Mouse (Mus musculus) left cerebral cortex, postnatal 25 days (tissue): ENCODE data around the gene Myo1h. TPM values are rescaled to one million over a fixed set of nuclear protein-coding genes. Genes with fewer than 3 reads are reported as not detected.

Source experiments
- DNase-seq, 2 experiments: peaks; one replicate each; pipeline ENCODE4 v3.0.0; 2022; ENCODE audit warnings: low spot score in 2 of 2, mixed read lengths in 1 of 2
- intact Hi-C: fragments of 180-260 bp; cut with DNase I; formaldehyde crosslinking; loops from one replicate; pipeline ENCODE4 v1.15.1; 2025
- total RNA-seq, 2 experiments: library from RNA; stranded (reverse); gene quantifications; 2 replicates each; pipeline ENCODE4 v1.2.3; 2021

Myo1h gene
- total RNA-seq = 1 to 10 TPM; 1.8 to 3.3 TPM

- no peak for DNase-seq
- intact Hi-C loops = no loop called here
Measured at GRCm38 (mm10) chr5:114288874-114289273, at the start of gene Myo1h. TSS of gene Myo1h (plus strand) at chr5:114289166.

- intact Hi-C loops = no loop called here
- DNase-seq = no peak
Measured at GRCm38 (mm10) chr5:114239737-114240136, 49.2 kb upstream of the Myo1h start.

DNA sequence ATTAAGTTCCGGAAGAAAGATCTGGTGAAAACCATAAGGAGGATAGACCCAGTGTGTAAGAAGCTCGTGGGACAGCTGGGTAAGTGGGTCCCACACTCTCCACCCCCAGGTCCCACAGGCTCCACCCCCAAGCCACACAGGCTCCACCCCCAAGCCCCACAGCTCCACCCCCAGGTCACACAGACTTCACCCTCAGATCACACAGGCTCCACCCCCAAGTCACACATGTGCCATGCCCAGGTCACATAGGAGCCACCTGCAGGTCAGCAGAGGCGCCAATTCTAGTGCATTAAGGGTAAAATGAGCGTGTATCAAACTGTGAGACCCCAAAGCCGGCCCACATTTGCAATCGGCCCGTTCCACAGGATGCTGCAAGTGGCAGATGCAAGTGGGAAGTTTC is 42.5 kb upstream of the Myo1h start:
- intact Hi-C loops = no loop called here
- DNase-seq = no peak

GRCm38 (mm10) chr5:114248174-114248589 is 40.8 kb upstream of the Myo1h start:
- intact Hi-C loops = loop anchor here (1.0 kb wide), 1 partner anchor 61 kb away; no protein-coding TSS in a partner anchor
- DNase-seq = peak; percentile 63 to 69

- intact Hi-C loops = no loop called here
- no peak for DNase-seq
Measured at GRCm38 (mm10) chr5:114259495-114259894, 29.5 kb upstream of the Myo1h start.

DNA sequence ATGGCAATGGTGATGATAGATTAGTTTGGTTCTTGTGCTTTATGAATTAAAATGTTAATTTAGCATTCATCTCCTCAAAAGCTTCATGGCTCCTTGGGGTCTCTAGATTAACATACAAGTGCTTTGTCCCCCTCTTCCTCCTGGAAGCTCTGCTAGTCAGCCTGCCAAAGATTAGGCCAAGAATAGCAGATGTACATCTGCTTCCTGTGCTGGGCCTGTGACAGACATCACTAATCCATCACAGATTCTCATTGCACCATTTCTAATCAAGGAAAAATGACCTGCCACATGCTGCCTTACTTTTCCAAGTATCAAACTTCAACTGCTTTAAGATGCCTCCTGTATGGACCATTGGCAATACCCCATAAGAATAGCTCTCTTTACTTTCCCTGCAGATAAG is 27.5 kb upstream of the Myo1h start:
- no peak for DNase-seq
- intact Hi-C loops = no loop called here

DNA sequence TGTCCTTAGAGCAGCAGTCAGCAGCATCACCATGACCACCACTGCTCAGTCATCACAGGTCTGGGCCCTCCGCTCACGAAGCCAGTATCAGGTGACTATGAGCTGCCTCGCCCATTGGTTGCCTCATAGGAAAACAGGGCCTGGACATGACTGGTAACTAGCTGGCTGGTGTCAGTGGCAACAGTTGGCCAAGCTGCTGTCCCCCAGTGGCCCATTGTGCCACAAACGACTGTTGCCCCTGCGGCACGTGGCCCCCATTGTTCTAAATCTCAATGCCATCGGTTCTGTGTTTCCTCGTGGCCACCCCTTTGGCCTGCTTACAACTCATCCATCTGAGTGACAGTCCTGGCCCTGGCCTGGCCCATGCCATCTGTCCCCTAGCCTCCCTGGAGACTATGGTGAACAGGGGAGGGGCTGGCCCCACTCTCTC is 24.9 kb upstream of the Myo1h start:
- intact Hi-C loops = no loop called here
- no peak for DNase-seq

DNA sequence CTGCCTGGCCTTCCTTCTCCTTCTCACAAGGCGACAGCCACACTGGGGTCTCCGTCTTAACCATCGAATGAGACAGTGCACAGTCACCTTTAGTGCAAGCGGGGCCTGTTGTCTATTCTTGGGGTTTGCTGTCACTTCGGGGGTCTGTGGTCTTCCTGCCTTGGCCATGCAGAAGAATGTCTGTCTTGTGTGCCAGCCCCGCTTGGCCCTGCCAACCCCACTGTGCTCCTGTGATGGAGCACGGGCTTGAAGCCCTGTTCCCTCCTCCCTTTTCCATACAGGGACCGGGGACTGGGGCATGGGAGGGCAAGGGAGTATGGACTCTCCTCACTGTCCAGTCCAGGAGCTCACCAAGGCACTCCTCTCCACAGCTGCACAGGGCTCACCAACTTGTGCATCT is 24.2 kb upstream of the Myo1h start:
- intact Hi-C loops = no loop called here
- DNase-seq = no peak

DNA sequence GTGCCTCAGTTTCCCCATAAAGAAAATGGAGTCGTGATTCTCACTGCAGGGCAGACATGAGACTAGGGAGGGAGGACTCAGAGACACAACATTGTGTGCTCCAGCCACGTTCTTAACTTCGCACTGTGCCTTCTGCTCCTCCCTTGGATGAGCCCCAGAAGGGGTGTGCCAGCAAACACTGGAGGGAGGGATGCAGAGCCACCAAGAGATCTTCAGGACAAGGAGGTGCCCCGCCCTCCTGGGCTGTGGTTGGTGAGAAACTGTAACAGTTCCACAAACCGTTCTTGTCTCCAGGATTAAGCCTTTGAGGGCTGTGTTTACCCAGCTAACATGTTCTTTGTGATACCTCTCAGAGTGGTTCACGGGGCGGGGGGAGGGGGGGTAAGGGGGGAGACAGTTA is 20.3 kb upstream of the Myo1h start:
- DNase-seq = no peak
- intact Hi-C loops = no loop called here

DNA sequence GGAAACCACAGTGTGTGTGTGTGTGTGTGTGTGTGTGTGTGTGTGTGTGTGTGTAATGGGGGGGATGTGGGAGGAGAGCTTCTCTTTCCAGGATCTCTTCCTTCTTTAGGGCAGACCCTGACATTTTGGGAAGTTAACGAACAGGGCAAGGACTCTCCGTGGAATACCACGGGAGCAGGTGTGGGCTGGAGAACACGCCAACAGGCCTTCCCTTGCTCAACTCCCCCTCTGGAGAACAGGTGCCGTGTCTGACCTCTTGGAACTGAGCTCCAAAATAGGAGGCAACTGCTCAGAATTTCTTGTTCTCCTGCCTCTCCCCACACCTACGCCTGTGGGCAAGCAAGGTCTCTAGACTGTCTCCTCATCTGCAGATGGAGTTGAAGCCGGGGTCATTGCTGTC is 19.5 kb upstream of the Myo1h start:
- intact Hi-C loops = no loop called here

DNA sequence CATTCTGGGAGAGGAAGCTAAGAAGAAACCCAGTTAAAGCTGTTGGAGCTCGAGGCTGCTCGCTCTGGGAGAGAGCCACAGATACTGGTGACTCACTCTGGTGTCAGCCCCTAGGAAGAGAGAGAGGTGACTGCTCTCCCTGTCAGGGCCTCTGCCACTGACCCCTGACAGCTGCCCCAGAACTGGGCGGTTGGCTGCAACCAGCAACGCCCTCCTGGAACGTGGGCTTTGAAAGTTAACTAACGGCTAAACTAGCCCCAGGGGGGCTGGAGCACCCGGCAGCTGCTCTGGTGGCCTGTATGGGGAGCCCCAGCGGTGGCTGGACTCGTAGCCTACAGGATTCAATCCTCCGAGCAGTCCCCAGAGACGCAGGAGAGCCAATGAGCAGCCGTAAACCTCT is 19.0 kb upstream of the Myo1h start:
- no peak for DNase-seq
- intact Hi-C loops = no loop called here

More for the DNA sequence above, 19.5 kb upstream of the Myo1h start:
- DNase-seq = no peak

DNA sequence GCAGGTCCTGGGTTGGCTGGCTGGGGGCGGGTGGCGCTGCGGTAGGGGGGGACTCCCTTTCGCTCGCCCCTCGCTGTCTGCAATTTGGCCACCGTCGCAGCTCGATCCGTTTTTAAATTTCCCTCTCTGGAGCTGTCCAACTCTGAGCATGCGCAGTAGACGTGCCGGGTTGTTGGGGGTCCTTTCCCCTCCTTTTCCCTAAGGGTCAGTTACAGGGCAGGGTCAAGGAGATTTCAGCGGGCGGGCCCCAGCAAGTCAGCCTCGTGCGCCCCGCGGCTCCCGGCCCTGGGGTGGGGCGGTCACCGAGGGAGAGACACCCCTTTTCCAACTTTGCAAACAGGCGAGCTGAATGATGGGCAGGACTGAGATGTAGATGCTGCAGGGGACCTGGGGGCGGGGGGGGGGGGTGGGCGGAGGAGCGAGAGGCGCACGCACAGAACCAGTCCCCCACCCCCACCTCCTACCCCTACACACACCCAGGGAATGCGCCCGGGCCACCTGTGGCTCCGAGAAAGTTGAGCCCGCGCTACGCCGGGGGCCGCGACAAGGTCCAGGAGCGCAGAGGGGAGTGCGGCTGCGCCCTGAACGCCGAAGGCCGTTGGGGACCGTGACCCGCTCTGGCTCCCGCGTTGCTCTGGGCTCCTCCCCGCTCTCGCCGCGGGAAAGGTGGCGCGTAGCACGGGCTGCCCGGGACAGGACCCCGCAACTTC is 15.1 kb upstream of the Myo1h start, which contains the start of gene Foxn4:
Gene Foxn4 (minus strand): TSS at position 115 of the 710 bp plus-strand sequence.
- intact Hi-C loops = no loop called here
- no peak for DNase-seq

GRCm38 (mm10) chr5:114275339-114275738 is 13.6 kb upstream of the Myo1h start:
- intact Hi-C loops = no loop called here
- DNase-seq = no peak

DNA sequence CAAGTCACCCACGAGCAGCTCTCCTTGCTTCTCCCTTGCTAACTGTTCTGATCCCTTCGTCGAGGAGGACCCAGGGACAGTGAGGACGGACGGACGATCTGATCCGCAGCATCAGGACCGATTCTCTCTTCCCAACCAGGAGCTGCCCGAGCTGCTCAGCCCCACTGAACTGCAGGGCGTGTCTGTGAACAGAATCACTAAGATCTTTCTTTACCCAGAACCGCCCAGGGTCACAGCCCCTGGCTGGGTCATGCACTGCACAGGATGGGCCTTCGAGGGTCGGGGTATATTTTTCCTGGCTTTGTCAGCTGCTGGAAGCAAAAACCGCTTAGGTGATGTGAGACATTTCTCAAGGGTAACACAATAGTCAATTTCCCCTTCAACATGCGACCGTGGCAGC is 13.0 kb upstream of the Myo1h start:
- DNase-seq = no peak
- intact Hi-C loops = no loop called here

GRCm38 (mm10) chr5:114279382-114280143 is 9.4 kb upstream of the Myo1h start:
- no peak for DNase-seq
- intact Hi-C loops = no loop called here

- DNase-seq = no peak
Measured at GRCm38 (mm10) chr5:114282346-114282745, 6.6 kb upstream of the Myo1h start.

DNA sequence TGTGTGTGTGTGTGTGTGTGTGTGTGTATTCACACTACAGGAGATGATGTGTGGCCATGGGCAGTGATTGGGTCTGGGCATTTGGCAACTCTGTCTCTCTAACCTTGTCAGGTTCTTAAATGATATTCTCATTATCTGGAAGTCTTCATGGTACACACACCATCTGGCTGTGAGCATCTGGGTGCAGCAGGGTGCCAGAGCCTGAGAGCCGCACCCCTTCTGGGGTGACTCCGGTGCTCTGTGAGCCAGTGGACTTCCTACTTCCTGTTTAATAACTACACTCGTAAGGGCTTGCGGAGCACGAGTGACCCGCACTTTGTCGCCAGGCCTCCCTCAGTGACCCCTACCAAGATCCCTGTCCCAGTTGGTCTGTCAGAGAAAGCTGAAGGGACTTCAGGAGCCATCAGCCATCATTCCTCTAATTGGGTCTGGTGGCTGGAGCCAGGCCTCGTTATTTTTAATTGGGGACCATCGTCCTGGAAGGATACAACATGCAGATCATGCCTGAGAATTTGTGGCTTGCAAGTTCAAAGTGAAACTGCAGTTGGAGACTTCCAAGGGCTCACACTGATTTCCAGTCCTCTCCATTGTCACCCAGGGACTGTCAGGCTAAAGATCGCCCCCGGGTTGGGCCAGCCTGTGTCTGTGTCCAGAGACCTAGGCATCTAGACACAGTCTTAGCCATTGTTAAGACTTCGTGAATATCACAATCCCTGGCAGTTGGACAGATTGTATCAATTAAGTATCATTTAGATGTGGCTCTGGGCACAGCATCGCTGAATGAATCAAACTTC is 4.2 kb upstream of the Myo1h start:
- DNase-seq = peak; percentile 6 to 46
- intact Hi-C loops = no loop called here

More at GRCm38 (mm10) chr5:114282346-114282745, 6.6 kb upstream of the Myo1h start:
- intact Hi-C loops = no loop called here

GRCm38 (mm10) chr5:114285398-114285700 is 3.6 kb upstream of the Myo1h start:
- DNase-seq = peak in 1 of 2 experiments; percentile 32
- intact Hi-C loops = no loop called here

GRCm38 (mm10) chr5:114286102-114286501 is 2.9 kb upstream of the Myo1h start:
- intact Hi-C loops = no loop called here
- DNase-seq = no peak

DNA sequence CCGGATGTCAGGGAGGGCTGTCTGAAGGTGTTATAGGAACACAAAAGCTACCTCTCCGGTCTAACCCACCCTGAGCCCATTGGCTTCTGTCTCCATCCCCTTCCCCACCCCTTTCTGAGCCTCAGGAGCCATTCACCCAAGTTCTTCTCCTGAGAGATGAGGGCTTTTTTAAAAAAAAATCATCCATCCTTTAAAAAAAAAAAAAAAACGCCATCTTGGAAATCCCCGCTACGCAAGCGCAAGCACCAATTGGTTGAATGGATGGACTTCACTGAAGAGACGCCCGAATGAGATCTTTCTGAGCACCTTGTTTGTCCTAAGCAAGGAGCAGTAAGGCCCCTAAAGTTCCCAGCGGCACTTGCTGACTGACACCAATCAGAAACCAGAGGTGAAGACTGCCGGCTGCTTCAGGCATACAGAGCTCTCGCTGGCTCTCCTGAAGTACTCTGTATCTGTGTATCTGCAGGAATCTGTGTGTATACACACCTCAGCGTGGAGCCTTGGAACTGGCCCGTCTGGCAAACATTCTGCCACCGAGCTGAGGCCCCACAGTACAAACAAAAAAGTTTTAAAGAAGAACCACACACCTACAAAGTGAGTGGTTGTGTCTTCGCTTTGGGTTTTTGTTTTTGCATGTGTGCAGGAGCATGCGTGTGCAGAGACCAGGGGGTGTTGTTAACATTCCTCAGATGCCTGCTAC is 1.9 kb upstream of the Myo1h start:
- intact Hi-C loops = no loop called here
- no peak for DNase-seq
